Mouse (Mus musculus) heart, postnatal 0 days (tissue): ENCODE measurements around the gene Rad17.

Source experiments
- CTCF ChIP-seq: IDR thresholded peaks from 2 replicates; pipeline ENCODE4 v1.5.1; 2016; ENCODE audit warnings: antibody characterized with exemption, control low read depth, low read depth
- EP300 ChIP-seq: IDR thresholded peaks from 2 replicates; pipeline ENCODE4 v1.6.1; 2016; ENCODE audit warnings: antibody characterized with exemption, low read depth

DNA sequence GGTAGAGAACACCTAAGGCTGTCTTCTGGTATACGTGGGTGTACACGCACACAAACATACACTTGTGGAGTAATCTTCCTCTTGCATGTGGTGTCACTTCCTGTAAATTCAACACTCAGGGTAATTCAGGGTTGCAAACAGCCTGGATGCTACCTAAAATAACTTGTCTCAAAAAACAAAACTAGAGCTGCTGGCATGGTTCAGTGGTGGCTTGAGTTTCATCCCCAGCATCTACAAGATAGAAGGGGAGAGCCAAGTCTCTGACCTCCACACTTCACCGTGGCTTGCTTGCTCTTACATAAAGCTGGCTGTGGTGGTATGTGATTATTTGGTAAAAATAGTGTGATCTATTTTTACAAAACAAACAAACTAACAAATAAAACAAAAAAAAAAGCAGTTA, 46.7 kb upstream of the Rad17 start:
- TF ChIP-seq CTCF, result no peak
- TF ChIP-seq EP300, result no peak
